Mouse (Mus musculus) megakaryocyte, embryonic 14.5 days (primary cell): ENCODE measurements around the gene Mpped2.

Experiments
- FLI1 ChIP-seq: IDR thresholded peaks from 2 replicates; pipeline ENCODE4 v1.6.1; 2012; ENCODE audit warnings: low read length, inconsistent platforms, mixed read lengths
- GATA1 ChIP-seq: IDR thresholded peaks from 3 replicates; pipeline ENCODE4 v1.6.1; 2012; ENCODE audit warnings: mixed read lengths, low read length, inconsistent platforms, borderline replicate concordance

DNA sequence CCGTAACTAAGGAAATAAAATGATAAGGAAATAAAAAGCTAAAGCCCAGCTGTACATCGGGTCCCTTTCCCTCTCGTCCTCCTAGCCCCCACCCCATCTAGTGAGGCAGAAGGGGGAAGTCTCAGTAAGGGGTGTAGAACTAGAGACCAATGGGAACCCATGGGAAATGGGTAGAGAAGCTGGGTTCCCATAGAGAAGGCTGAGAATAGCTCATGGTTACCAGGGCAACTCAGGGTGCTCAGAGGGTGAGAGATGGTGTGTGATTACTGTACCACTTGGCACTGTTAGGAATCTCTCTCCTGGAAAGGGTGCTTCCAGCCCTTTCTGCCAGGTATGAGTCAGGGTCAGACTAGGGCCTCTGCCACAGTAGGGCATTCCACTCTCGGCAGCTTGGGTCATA is 54.3 kb downstream of the Mpped2 start:
- TF ChIP-seq GATA1 (no peak), FLI1 (no peak)
